Mouse (Mus musculus) midbrain, embryonic 12.5 days (tissue): Measurements from ENCODE around the gene Mdh2. TPM values are rescaled to one million over a fixed set of nuclear protein-coding genes. Genes with fewer than 3 reads are reported as not detected.

ENCODE experiments used
- ATAC-seq: fragments of 200-750 bp; cut with Nextera tagmentation; 2 replicates; pipeline ENCODE4 v1.8.0; 2017; ENCODE audit warnings: low read depth, moderate TSS enrichment, moderate library complexity; ENCODE audit not compliant: low FRiP score
- H3K27ac ChIP-seq: fragments of 300-500 bp; sonication (generic); replicated peaks from 2 replicates; pipeline ENCODE4 v1.5.1; 2016; ENCODE audit warnings: mild to moderate bottlenecking
- H3K27me3 ChIP-seq: fragments of 300-500 bp; sonication (generic); 2 replicates; pipeline ENCODE4 v1.6.1; 2016; ENCODE audit warnings: mild to moderate bottlenecking
- H3K36me3 ChIP-seq: fragments of 300-500 bp; sonication (generic); 2 replicates; pipeline ENCODE4 v1.6.1; 2016
- H3K4me1 ChIP-seq: fragments of 300-500 bp; sonication (generic); 2 replicates; pipeline ENCODE4 v1.6.1; 2016
- H3K4me2 ChIP-seq: fragments of 300-500 bp; sonication (generic); replicated peaks from 2 replicates; pipeline ENCODE4 v1.6.1; 2016; ENCODE audit warnings: mild to moderate bottlenecking, moderate library complexity
- H3K4me3 ChIP-seq: fragments of 300-500 bp; sonication (generic); 2 replicates; pipeline ENCODE4 v1.5.1; 2016; ENCODE audit warnings: mild to moderate bottlenecking
- H3K9ac ChIP-seq: fragments of 300-500 bp; sonication (generic); replicated peaks from 2 replicates; pipeline ENCODE4 v1.6.1; 2016; ENCODE audit warnings: mild to moderate bottlenecking, moderate library complexity
- H3K9me3 ChIP-seq: fragments of 300-500 bp; sonication (generic); 2 replicates; pipeline ENCODE4 v1.6.1; 2016; ENCODE audit warnings: mild to moderate bottlenecking
- WGBS: fragments of 180-500 bp; shearing (Covaris S2); methylation state at CpG from one replicate; pipeline ENCODE4 v1.1.7; 2016; 5-methylcytosine and 5-hydroxymethylcytosine counted together
- polyA plus RNA-seq: library from polyadenylated mRNA; unstranded; fragments of >200 nt; fragmentation: Nextera tagmentation; extraction: Ambion mirVana; gene quantifications from 2 replicates; pipeline ENCODE4 v1.2.1, GENCODE M21; 2016

Gene Mdh2
- polyA plus RNA-seq, 1 experiment from 2014 or later: 540 TPM

GRCm38 (mm10) chr5:135742941-135743740, 35.1 kb upstream of the Mdh2 start:
- peaks cover 9% of the 10 kb centered on the region; the same call in 1 of the 2 replicates for H3K9me3 ChIP-seq
- peaks cover 21% of the 10 kb centered on the region for H3K27me3 ChIP-seq
- H3K27ac ChIP-seq: no peak overlapping the region
- peak overlapping the region; percentile 91 for H3K4me3 ChIP-seq
- peaks cover 21% of the 10 kb centered on the region for H3K36me3 ChIP-seq
- peak overlapping the region; percentile 74 for H3K9ac ChIP-seq
- WGBS: 21% methylated on average over 18 of the region's 18 CpGs
- ATAC-seq: peak; percentile 34; the same call in 1 of the 2 replicates
- peak overlapping the region; percentile 96 for H3K4me2 ChIP-seq
- peaks cover 19% of the 10 kb centered on the region for H3K4me1 ChIP-seq

- Histone ChIP-seq H3K4me3 (peak within 1 kb of the TSS; percentile 91), H3K27me3 (peaks cover 21% of the 10 kb centered on the region), H3K27ac (peak within 1 kb of the TSS; percentile 58), H3K9me3 (peaks cover 14% of the 10 kb centered on the region), H3K36me3 (peaks cover 18% of the 10 kb centered on the region; the same call in 1 of the 2 replicates), H3K4me1 (peaks cover 19% of the 10 kb centered on the region), H3K9ac (peak within 1 kb of the TSS; percentile 74), H3K4me2 (peak within 1 kb of the TSS; percentile 96)
- ATAC-seq: peak; percentile 96
- WGBS: 1% methylated on average over 60 of the region's 60 CpGs
Measured at GRCm38 (mm10) chr5:135743741-135744609, 34.3 kb upstream of the Mdh2 start, which contains the start of gene Tmem120a. TSS of gene Tmem120a (minus strand) at chr5:135744448.

GRCm38 (mm10) chr5:135744742-135745141, 33.5 kb upstream of the Mdh2 start:
- peak overlapping the region; percentile 58; the same call in 1 of the 2 replicates for H3K27ac ChIP-seq
- H3K36me3 ChIP-seq: peaks cover 18% of the 10 kb centered on the region; the same call in 1 of the 2 replicates
- H3K9me3 ChIP-seq: peaks cover 14% of the 10 kb centered on the region
- peaks cover 19% of the 10 kb centered on the region for H3K4me1 ChIP-seq
- peak overlapping the region; percentile 96 for H3K4me2 ChIP-seq
- WGBS: 30% methylated on average over 12 of the region's 12 CpGs
- peaks cover 22% of the 10 kb centered on the region for H3K27me3 ChIP-seq
- ATAC-seq: no peak; the same call in 1 of the 2 replicates
- peak overlapping the region; percentile 74 for H3K9ac ChIP-seq
- peak overlapping the region; percentile 91 for H3K4me3 ChIP-seq

GRCm38 (mm10) chr5:135751041-135751440, 27.2 kb upstream of the Mdh2 start:
- no peaks in the 10 kb centered on the region for H3K36me3 ChIP-seq
- no peaks in the 10 kb centered on the region for H3K4me1 ChIP-seq
- ATAC-seq: no peak
- 83% methylated on average over 1 of the region's 1 CpGs for WGBS
- no peak overlapping the region for H3K4me2 ChIP-seq
- no peak overlapping the region for H3K27ac ChIP-seq
- peaks cover 14% of the 10 kb centered on the region for H3K9me3 ChIP-seq
- no peak overlapping the region for H3K9ac ChIP-seq
- peaks cover 11% of the 10 kb centered on the region for H3K27me3 ChIP-seq
- no peak overlapping the region for H3K4me3 ChIP-seq

GRCm38 (mm10) chr5:135751595-135751994, 26.7 kb upstream of the Mdh2 start:
- 79% methylated on average over 2 of the region's 2 CpGs for WGBS
- Histone ChIP-seq H3K4me2 (no peak overlapping the region), H3K27ac (no peak overlapping the region), H3K9ac (no peak overlapping the region), H3K4me1 (no peaks in the 10 kb centered on the region), H3K36me3 (no peaks in the 10 kb centered on the region), H3K4me3 (no peak overlapping the region), H3K9me3 (peaks cover 14% of the 10 kb centered on the region), H3K27me3 (0 out of 2 replicates have a peak, but pooled peaks cover 9% of the 10 kb centered on the region)
- ATAC-seq: no peak

- WGBS: 79% methylated on average over 3 of the region's 3 CpGs
- ATAC-seq: no peak
- no peaks in the 10 kb centered on the region for H3K4me1 ChIP-seq
- H3K4me2 ChIP-seq: no peak overlapping the region
- no peak overlapping the region for H3K27ac ChIP-seq
- H3K4me3 ChIP-seq: no peak overlapping the region
- no peaks in the 10 kb centered on the region for H3K9me3 ChIP-seq
- H3K9ac ChIP-seq: no peak overlapping the region
- H3K36me3 ChIP-seq: no peaks in the 10 kb centered on the region
- peaks cover 10% of the 10 kb centered on the region for H3K27me3 ChIP-seq
Measured at GRCm38 (mm10) chr5:135761881-135762280, 16.4 kb upstream of the Mdh2 start.

GRCm38 (mm10) chr5:135763526-135763925, 14.8 kb upstream of the Mdh2 start:
- no peak overlapping the region for H3K27ac ChIP-seq
- H3K4me1 ChIP-seq: no peaks in the 10 kb centered on the region
- H3K4me2 ChIP-seq: no peak overlapping the region
- 2% methylated on average over 7 of the region's 7 CpGs for WGBS
- no peak overlapping the region for H3K4me3 ChIP-seq
- peaks cover 14% of the 10 kb centered on the region for H3K27me3 ChIP-seq
- H3K9ac ChIP-seq: no peak overlapping the region
- ATAC-seq: no peak
- H3K36me3 ChIP-seq: no peaks in the 10 kb centered on the region
- H3K9me3 ChIP-seq: no peaks in the 10 kb centered on the region

GRCm38 (mm10) chr5:135764971-135765370, 13.3 kb upstream of the Mdh2 start:
- Histone ChIP-seq H3K27me3 (peaks cover 14% of the 10 kb centered on the region), H3K36me3 (no peaks in the 10 kb centered on the region), H3K9ac (no peak overlapping the region; the same call in 1 of the 2 replicates), H3K4me3 (no peak overlapping the region), H3K4me1 (no peaks in the 10 kb centered on the region), H3K4me2 (no peak overlapping the region), H3K9me3 (no peaks in the 10 kb centered on the region), H3K27ac (no peak overlapping the region)
- ATAC-seq: no peak
- WGBS: 67% methylated on average over 3 of the region's 3 CpGs

GRCm38 (mm10) chr5:135772519-135772918, 5.8 kb upstream of the Mdh2 start:
- no peak overlapping the region for H3K4me2 ChIP-seq
- no peak for ATAC-seq
- no peak overlapping the region for H3K27ac ChIP-seq
- H3K9ac ChIP-seq: no peak overlapping the region
- peaks cover 3% of the 10 kb centered on the region for H3K4me1 ChIP-seq
- WGBS: 65% methylated on average over 3 of the region's 3 CpGs
- no peak overlapping the region for H3K4me3 ChIP-seq
- H3K36me3 ChIP-seq: no peaks in the 10 kb centered on the region
- H3K27me3 ChIP-seq: peaks cover 6% of the 10 kb centered on the region; the same call in 1 of the 2 replicates
- no peaks in the 10 kb centered on the region for H3K9me3 ChIP-seq

- Histone ChIP-seq H3K4me2 (no peak overlapping the region), H3K4me1 (peaks cover 24% of the 10 kb centered on the region), H3K27me3 (peaks cover 6% of the 10 kb centered on the region; the same call in 1 of the 2 replicates), H3K27ac (no peak overlapping the region), H3K9ac (no peak overlapping the region; the same call in 1 of the 2 replicates), H3K9me3 (no peaks in the 10 kb centered on the region), H3K36me3 (peaks cover 5% of the 10 kb centered on the region), H3K4me3 (no peak overlapping the region)
- WGBS: 75% methylated on average over 4 of the region's 4 CpGs
- ATAC-seq: no peak
Measured at GRCm38 (mm10) chr5:135776546-135776945, 1.7 kb upstream of the Mdh2 start.

- peak; percentile 93 for ATAC-seq
- peaks cover 6% of the 10 kb centered on the region; the same call in 1 of the 2 replicates for H3K27me3 ChIP-seq
- peak within 1 kb of the TSS; percentile 93 for H3K27ac ChIP-seq
- H3K9ac ChIP-seq: peak within 1 kb of the TSS; percentile 93
- no peaks in the 10 kb centered on the region for H3K9me3 ChIP-seq
- H3K4me1 ChIP-seq: peaks cover 24% of the 10 kb centered on the region
- H3K4me2 ChIP-seq: peak within 1 kb of the TSS; percentile 92
- H3K36me3 ChIP-seq: peaks cover 16% of the 10 kb centered on the region
- under 1% methylated on average over 45 of the region's 45 CpGs for WGBS
- peak within 1 kb of the TSS; percentile 88 for H3K4me3 ChIP-seq
Measured at GRCm38 (mm10) chr5:135777796-135778470, 347 bp upstream of the Mdh2 start, which contains the start of gene Styxl1. TSS of gene Styxl1 (minus strand) at chr5:135778385.
